Mouse (Mus musculus) embryonic fibroblast, embryonic 13.5 days (primary cell): Measurements from ENCODE around the gene Dapl1.

Source experiments
- CTCF ChIP-seq: IDR thresholded peaks from 2 replicates; pipeline ENCODE4 v1.5.1; 2011; ENCODE audit warnings: mild to moderate bottlenecking, control low read depth, low read length, moderate library complexity, borderline replicate concordance; ENCODE audit not compliant: insufficient read depth
- POLR2A ChIP-seq: IDR thresholded peaks from 2 replicates; pipeline ENCODE4 v1.6.1; 2011; ENCODE audit warnings: low read depth, mild to moderate bottlenecking, control low read depth, low read length, moderate library complexity

DNA sequence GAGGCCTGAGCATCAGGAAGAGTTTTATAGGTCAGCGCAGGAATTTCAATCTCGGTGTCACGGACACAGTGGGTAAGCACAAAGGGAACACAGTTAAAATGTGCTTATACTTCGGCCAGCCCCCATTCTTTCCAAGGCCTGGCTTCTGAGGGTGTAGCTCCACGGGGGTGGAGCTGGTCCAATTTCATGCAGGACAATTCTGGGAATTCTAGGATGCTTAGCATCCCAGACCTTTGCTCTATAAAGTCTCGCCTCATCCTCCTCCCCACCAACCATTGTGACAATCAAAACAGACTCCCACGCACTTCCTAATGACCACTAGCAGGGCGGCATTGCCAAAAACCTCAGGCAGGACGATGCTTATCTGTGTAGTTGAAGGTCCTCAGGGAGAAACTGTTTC, 42.4 kb downstream of the Dapl1 start:
- TF ChIP-seq POLR2A (no peak), CTCF (no peak)
